29 mouse cellular contexts compared by ENCODE assay signal in genomic region chr5:138225700-138226099, GRCm38 (mm10). TPM values are rescaled to one million over a fixed set of nuclear protein-coding genes. Genes with fewer than 3 reads are reported as not detected.
DNase-seq lines count a peak whose midpoint lies in the region; ATAC-seq and TF ChIP-seq lines count a peak whose summit lies in the region.
"Had no signal": no experiment of that assay in that cellular context is flagged by ENCODE, and none has a peak within 500 bp of the region (broad histone marks: within the 10 kb centered on the region; RNA-seq: fewer than 3 reads in every experiment).

TSS of gene Nxpe5 (plus strand) at chr5:138225898.

- TF ChIP-seq EP300 in MEL (IDR thresholded peaks at IDR 0.05; ENCODE audit: low read depth in 1 of 2, low read length in 2 of 2), result no peak
- no peak for TF ChIP-seq EP300 in stomach, postnatal 0 days (optimal IDR thresholded peaks at IDR 0.05)

- peaks cover 23% of the 10 kb centered on the region for H3K27me3 ChIP-seq in megakaryocyte, embryonic 14.5 days (replicated peaks)
- H3K27me3 ChIP-seq in MEL (ENCODE audit: control insufficient read depth in 1 of 2, insufficient read depth in 2 of 2, low read length in 2 of 2), result no peaks in the 10 kb centered on the region
- no peaks in the 10 kb centered on the region for H3K27me3 ChIP-seq in stomach, postnatal 0 days (ENCODE audit: control insufficient read depth, insufficient read depth, low read length)
- no peaks in the 10 kb centered on the region for H3K27me3 ChIP-seq in kidney, embryonic 14.5 days (ENCODE audit: control insufficient read depth, insufficient read depth, low read length)
- H3K27me3 ChIP-seq: CH12.LX; embryonic facial prominence, embryonic 13.5 days; embryonic facial prominence, embryonic 15.5 days; forebrain, embryonic 13.5 days; forebrain, embryonic 15.5 days had no signal

- no peak for TF ChIP-seq CTCF in MEL (IDR thresholded peaks at IDR 0.05 in 2 of 3, conservative IDR thresholded peaks at IDR 0.05 in 1 of 3; ENCODE audit: control insufficient read depth in 1 of 3, insufficient read depth in 1 of 3, low read depth in 2 of 3, low read length in 3 of 3, poor library complexity in 1 of 3, severe bottlenecking in 1 of 3)
- no peak for TF ChIP-seq CTCF in bone marrow macrophage, adult 2 months (IDR thresholded peaks at IDR 0.05; ENCODE audit: low read depth, low read length)
- no peak for TF ChIP-seq CTCF in stomach, postnatal 0 days (IDR thresholded peaks at IDR 0.05; ENCODE audit: low read depth)

- no peaks in the 10 kb centered on the region for H3K9me3 ChIP-seq in megakaryocyte, embryonic 14.5 days
- no peaks in the 10 kb centered on the region for H3K9me3 ChIP-seq in MEL (replicated peaks; ENCODE audit: insufficient read depth, low read length)
- H3K9me3 ChIP-seq in stomach, postnatal 0 days (ENCODE audit: control insufficient read depth, low read length), result no peaks in the 10 kb centered on the region
- no peaks in the 10 kb centered on the region for H3K9me3 ChIP-seq in kidney, embryonic 14.5 days (ENCODE audit: control insufficient read depth, low read length)
- H3K9me3 ChIP-seq: embryonic facial prominence, embryonic 13.5 days; embryonic facial prominence, embryonic 15.5 days; forebrain, embryonic 13.5 days; forebrain, embryonic 15.5 days; G1E had no signal

- H3K27ac ChIP-seq in MEL (ENCODE audit: control insufficient read depth, low read depth, low read length), result peak within 1 kb of the TSS; percentile 14; the same call in 1 of the 2 replicates
- H3K27ac ChIP-seq in bone marrow macrophage, adult 2 months (ENCODE audit: insufficient read depth, low read depth, low read length), result peak within 1 kb of the TSS; percentile 47; the same call in 1 of the 2 replicates
- H3K27ac ChIP-seq in macrophage, result peak within 1 kb of the TSS; percentile 79
- H3K27ac ChIP-seq in stomach, postnatal 0 days (replicated peaks), result no peak within 1 kb of the TSS
- H3K27ac ChIP-seq in kidney, embryonic 14.5 days (ENCODE audit: low read depth, low read length), result no peak within 1 kb of the TSS
- H3K27ac ChIP-seq: embryonic facial prominence, embryonic 13.5 days; embryonic facial prominence, embryonic 15.5 days; forebrain, embryonic 13.5 days; forebrain, embryonic 15.5 days had no signal

- no peak for DNase-seq in MEL (ENCODE audit: low read depth, low spot score)
- DNase-seq in kidney, adult 8-10 months, result no peak
- no peak for DNase-seq in stomach, postnatal 0 days (ENCODE audit: low spot score)
- DNase-seq: adrenal gland, adult 2 months; adrenal gland, postnatal 10 days; adrenal gland, postnatal 25 days; B cell, adult 2 months; cerebellum, adult 11 months; cerebellum, adult 18-20 months; cerebellum, adult 8-10 months; cerebellum, adult 9-11 months; cerebellum, postnatal 14 days; cerebellum, postnatal 36 days; embryo, embryonic 11 days; forebrain, postnatal 0 days had no signal

- ATAC-seq in megakaryocyte, adult 5-6 weeks (ENCODE audit: poor library complexity, severe bottlenecking), result no peak
- no peak for ATAC-seq in stomach, postnatal 0 days (ENCODE audit: low FRiP score, low TSS enrichment)
- no peak for ATAC-seq in kidney, embryonic 14.5 days (ENCODE audit: low FRiP score, low TSS enrichment)
- ATAC-seq: CD4-positive, CD25-positive, alpha-beta regulatory T cell, adult 4 months; forebrain, embryonic 13.5 days; forebrain, embryonic 15.5 days; forebrain, postnatal 0 days had no signal

- H3K4me1 ChIP-seq in megakaryocyte, embryonic 14.5 days, result peaks cover 55% of the 10 kb centered on the region
- H3K4me1 ChIP-seq in MEL (ENCODE audit: control insufficient read depth in 1 of 2, insufficient read depth in 2 of 2, low read length in 2 of 2), result peaks cover 10 to 19% of the 10 kb centered on the region in 2 experiments
- peaks cover 33% of the 10 kb centered on the region for H3K4me1 ChIP-seq in bone marrow macrophage, adult 2 months (ENCODE audit: control insufficient read depth, insufficient read depth, low read length)
- H3K4me1 ChIP-seq in stomach, postnatal 0 days (replicated peaks; ENCODE audit: control insufficient read depth, insufficient read depth), result no peaks in the 10 kb centered on the region
- H3K4me1 ChIP-seq in kidney, embryonic 14.5 days (ENCODE audit: control insufficient read depth, insufficient read depth, low read length), result no peaks in the 10 kb centered on the region
- H3K4me1 ChIP-seq: embryonic facial prominence, embryonic 13.5 days; embryonic facial prominence, embryonic 15.5 days; forebrain, embryonic 13.5 days; forebrain, embryonic 15.5 days had no signal

- no peaks in the 10 kb centered on the region for H3K79me2 ChIP-seq in MEL (ENCODE audit: control insufficient read depth, insufficient read depth, low read length, poor library complexity)
- H3K79me2 ChIP-seq in macrophage (ENCODE audit: inconsistent target), result peaks cover 15% of the 10 kb centered on the region; the same call in 1 of the 2 replicates

- no peak within 1 kb of the TSS for H3K9ac ChIP-seq in MEL (ENCODE audit: control insufficient read depth, low read depth, low read length, poor library complexity, severe bottlenecking)
- H3K9ac ChIP-seq in stomach, postnatal 0 days (ENCODE audit: low read length), result no peak within 1 kb of the TSS
- no peak within 1 kb of the TSS for H3K9ac ChIP-seq in kidney, embryonic 14.5 days (ENCODE audit: low read depth, low read length)
- H3K9ac ChIP-seq: embryonic facial prominence, embryonic 13.5 days; embryonic facial prominence, embryonic 15.5 days; forebrain, embryonic 13.5 days; forebrain, embryonic 15.5 days; forebrain, postnatal 0 days had no signal

- no peak for TF ChIP-seq RAD21 in MEL (IDR thresholded peaks at IDR 0.05; ENCODE audit: low read depth, low read length)

- peak within 1 kb of the TSS; percentile 19 for H3K4me3 ChIP-seq in megakaryocyte, embryonic 14.5 days (replicated peaks)
- H3K4me3 ChIP-seq in MEL (ENCODE audit: control insufficient read depth in 1 of 2, insufficient read depth in 1 of 2, low read depth in 2 of 2, low read length in 2 of 2) (no peak within 1 kb of the TSS), macrophage (ENCODE audit: inconsistent target) (no peak within 1 kb of the TSS)
- H3K4me3 ChIP-seq in bone marrow macrophage, adult 2 months (ENCODE audit: insufficient read depth, low read length), result no peak within 1 kb of the TSS
- H3K4me3 ChIP-seq in stomach, postnatal 0 days (ENCODE audit: low read depth, low read length), result no peak within 1 kb of the TSS
- no peak within 1 kb of the TSS for H3K4me3 ChIP-seq in kidney, embryonic 14.5 days (ENCODE audit: low read length)
- H3K4me3 ChIP-seq: embryonic facial prominence, embryonic 13.5 days; embryonic facial prominence, embryonic 15.5 days; forebrain, embryonic 13.5 days; forebrain, embryonic 15.5 days had no signal

- 29% methylated on average over 2 of the region's 2 CpGs for WGBS in macrophage (ENCODE audit: missing documents)
- WGBS in stomach, postnatal 0 days, result 43% methylated on average over 2 of the region's 2 CpGs
- WGBS in kidney, embryonic 14.5 days, result 51% methylated on average over 2 of the region's 2 CpGs

- no peak for TF ChIP-seq POLR2A in MEL (IDR thresholded peaks at IDR 0.05; ENCODE audit: control insufficient read depth in 1 of 2, insufficient read depth in 1 of 2, low read depth in 1 of 2, low read length in 2 of 2, poor library complexity in 1 of 2)
- no peak for TF ChIP-seq POLR2A in bone marrow macrophage, adult 2 months (IDR thresholded peaks at IDR 0.05; ENCODE audit: borderline replicate concordance, low read depth, low read length)

- H3K36me3 ChIP-seq in megakaryocyte, embryonic 14.5 days (replicated peaks; ENCODE audit: low read length), result no peaks in the 10 kb centered on the region
- H3K36me3 ChIP-seq in MEL (ENCODE audit: control insufficient read depth in 1 of 2, insufficient read depth in 2 of 2, low read length in 2 of 2) (peaks cover 0 to 19% of the 10 kb centered on the region in 2 experiments; a peak in 2 of 4 replicates), macrophage (ENCODE audit: inconsistent target) (no peaks in the 10 kb centered on the region)
- H3K36me3 ChIP-seq in stomach, postnatal 0 days (ENCODE audit: control insufficient read depth, insufficient read depth, low read length), result no peaks in the 10 kb centered on the region
- H3K36me3 ChIP-seq in kidney, embryonic 14.5 days (ENCODE audit: control insufficient read depth, insufficient read depth, low read length), result no peaks in the 10 kb centered on the region
- H3K36me3 ChIP-seq: embryonic facial prominence, embryonic 13.5 days; embryonic facial prominence, embryonic 15.5 days; forebrain, embryonic 15.5 days; G1E had no signal

- no peak within 1 kb of the TSS for H3K4me2 ChIP-seq in stomach, postnatal 0 days (replicated peaks; ENCODE audit: low read depth)
- H3K4me2 ChIP-seq in kidney, embryonic 14.5 days (replicated peaks; ENCODE audit: low read depth, low read length), result no peak within 1 kb of the TSS
- H3K4me2 ChIP-seq: embryonic facial prominence, embryonic 13.5 days; embryonic facial prominence, embryonic 15.5 days; forebrain, embryonic 13.5 days; forebrain, embryonic 15.5 days had no signal

TF ChIP-seq in MEL, 35 proteins besides CTCF, POLR2A, EP300 and RAD21 (continues in another document):
- TF ChIP-seq ELF1 (IDR thresholded peaks at IDR 0.05; ENCODE audit: low read depth, low read length), result no peak
- no peak for TF ChIP-seq ZC3H11A (IDR thresholded peaks at IDR 0.05; ENCODE audit: low read depth, low read length)
- TF ChIP-seq HCFC1 (IDR thresholded peaks at IDR 0.05; ENCODE audit: low read depth, low read length), result no peak
- TF ChIP-seq MEF2A (IDR thresholded peaks at IDR 0.05; ENCODE audit: extremely low read depth, insufficient replicate concordance, low read depth, low read length, poor library complexity, severe bottlenecking), result no peak
- TF ChIP-seq CHD1 (IDR thresholded peaks at IDR 0.05; ENCODE audit: low read depth, low read length), result no peak
- no peak for TF ChIP-seq CHD2 (IDR thresholded peaks at IDR 0.05; ENCODE audit: low read length)

RNA-seq across cellular contexts. Expression of gene Nxpe5, which starts in this region (rescaled TPM):
- 0.40 TPM in 1 of 2 replicates, not detected in the other for polyA plus RNA-seq in megakaryocyte, embryonic 14.5 days (2012; ENCODE audit: insufficient read depth, low replicate concordance)
- 0.87 and 1.2 TPM in 2 replicates for total RNA-seq in megakaryocyte, adult 5-6 weeks (2015)
- total RNA-seq in megakaryocyte, adult 5-6 weeks (2017), result 1.4 and 2.0 TPM in 2 replicates
- not detected in 2 replicates for total RNA-seq in MEL (2012; rRNA removed)
- polyA plus RNA-seq in MEL (2012; ENCODE audit: insufficient read depth in 1 of 2, insufficient read length in 2 of 2, low read depth in 1 of 2, low replicate concordance in 2 of 2, missing spikeins in 1 of 2) (not detected), macrophage (2018) (21.3 to 30.2 TPM (median 28.7 TPM) in 3 replicates)
- polyA plus RNA-seq in bone marrow macrophage, adult 2 months (2012; ENCODE audit: insufficient read depth, insufficient read length, missing spikeins), result 40.8 and 43.3 TPM in 2 replicates
- total RNA-seq in macrophage (2018; cell fraction: chromatin; rRNA removed), result 10 to 100 TPM in 13 of 26 experiments, 1 to 10 TPM in 12, under 1 TPM in 1; 0.58 to 33.4 (median 10.3) TPM
- total RNA-seq in macrophage (2018; cell fraction: cytosol; rRNA removed), result 10 to 100 TPM in 21 of 26 experiments, 1 to 10 TPM in 5; 6.1 to 31.3 (median 15.1) TPM
- total RNA-seq in macrophage (2018; cell fraction: nucleus; rRNA removed), result 10 to 100 TPM in 22 of 26 experiments, 1 to 10 TPM in 4; 6.4 to 89.4 (median 20.0) TPM
- polyA plus RNA-seq in stomach, postnatal 0 days (2015; fragmentation: Nextera tagmentation; extraction: Ambion mirVana), result 0.10 and 0.11 TPM in 2 replicates
- polyA plus RNA-seq in kidney, embryonic 14.5 days (2014; fragmentation: Nextera tagmentation; extraction: Ambion mirVana), result 0.07 TPM in 1 of 2 replicates, not detected in the other
- total RNA-seq: CH12.LX; forebrain, postnatal 0 days had no signal
- polyA plus RNA-seq: embryonic facial prominence, embryonic 11.5 days; embryonic facial prominence, embryonic 13.5 days; embryonic facial prominence, embryonic 15.5 days; forebrain, embryonic 11.5 days; forebrain, embryonic 13.5 days; forebrain, embryonic 15.5 days; forebrain, postnatal 0 days; G1E had no signal

Comparison
In these comparisons a context has a peak if more than half of its experiments do, and no peak if none do; other contexts are left out.
1. RNA of gene Nxpe5 (polyA plus RNA-seq): 40.8 to 43.3 TPM in bone marrow macrophage, adult 2 months and 21.3 to 30.2 TPM in macrophage; 0.40 TPM in megakaryocyte, embryonic 14.5 days, 0.10 to 0.11 TPM in stomach, postnatal 0 days, 0.07 TPM in kidney, embryonic 14.5 days and not detected in MEL; every median in the first group is over 10 times any median in the second.
2. H3K27ac ChIP-seq: peak in MEL (single experiment), bone marrow macrophage, adult 2 months (single experiment) and macrophage (single experiment); none in stomach, postnatal 0 days (single experiment) and kidney, embryonic 14.5 days (single experiment).